Mouse (Mus musculus): Measurements from ENCODE around the gene Ndufa6. TPM values are rescaled to one million over a fixed set of nuclear protein-coding genes. Genes with fewer than 3 reads are reported as not detected.

Ndufa6 gene
- polyA plus RNA-seq, 1 experiment, result 632 TPM

DNA sequence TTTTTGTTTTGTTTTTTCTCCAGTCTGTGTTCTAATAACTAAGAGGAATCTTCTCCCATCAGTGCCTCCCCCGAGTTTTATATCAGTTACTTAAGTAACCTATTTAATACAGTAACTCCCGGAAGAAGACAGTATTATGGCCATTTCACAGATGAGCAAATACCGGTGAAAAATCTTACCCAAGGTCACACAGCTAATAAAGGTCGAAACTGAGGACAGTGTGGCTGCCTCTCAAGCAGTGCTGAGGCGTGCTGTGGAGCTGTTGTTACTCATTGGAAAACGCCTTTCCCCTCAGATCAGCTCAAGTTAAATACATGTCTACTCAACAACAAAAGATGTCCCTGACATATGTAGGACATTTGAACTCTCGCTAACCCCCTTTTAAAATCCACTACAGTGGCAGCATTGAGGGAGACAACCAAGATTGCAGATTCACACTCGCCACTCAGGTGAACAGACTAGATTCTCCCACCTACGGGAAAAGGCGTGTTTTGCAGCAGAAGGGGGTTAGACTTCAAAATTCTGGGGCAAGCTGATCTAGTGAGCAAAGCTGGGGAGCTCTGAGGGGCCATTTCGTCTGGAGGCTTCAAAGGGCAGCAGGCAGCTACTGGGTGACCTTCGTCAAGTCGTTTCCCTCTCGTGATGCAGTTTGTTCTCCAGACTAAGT is 911 bp downstream of the Ndufa6 start:
- WGBS, result 7% methylated on average over 14 of the region's 14 CpGs
- H3K27ac ChIP-seq (ENCODE audit: insufficient read depth, low read depth, low read length), result peak overlapping the region; percentile 97
- peaks cover 3% of the 10 kb centered on the region; the same call in 1 of the 2 replicates for H3K36me3 ChIP-seq (ENCODE audit: control insufficient read depth, insufficient read depth, low read length)
- H3K27me3 ChIP-seq (replicated peaks; ENCODE audit: control insufficient read depth, insufficient read depth, low read length), result no peaks in the 10 kb centered on the region
- peaks cover 28% of the 10 kb centered on the region for H3K4me1 ChIP-seq (ENCODE audit: control insufficient read depth, insufficient read depth, low read length)
- DNase-seq, result peak; percentile 42
- H3K4me3 ChIP-seq (ENCODE audit: insufficient read depth, low read depth, low read length), result peak overlapping the region; percentile 94
- TF ChIP-seq CTCF (conservative IDR thresholded peaks at IDR 0.05; ENCODE audit: insufficient read depth, insufficient read length, low read depth, low read length) (no peak), POLR2A (IDR thresholded peaks at IDR 0.05; ENCODE audit: low read depth, low read length) (no peak)

DNA sequence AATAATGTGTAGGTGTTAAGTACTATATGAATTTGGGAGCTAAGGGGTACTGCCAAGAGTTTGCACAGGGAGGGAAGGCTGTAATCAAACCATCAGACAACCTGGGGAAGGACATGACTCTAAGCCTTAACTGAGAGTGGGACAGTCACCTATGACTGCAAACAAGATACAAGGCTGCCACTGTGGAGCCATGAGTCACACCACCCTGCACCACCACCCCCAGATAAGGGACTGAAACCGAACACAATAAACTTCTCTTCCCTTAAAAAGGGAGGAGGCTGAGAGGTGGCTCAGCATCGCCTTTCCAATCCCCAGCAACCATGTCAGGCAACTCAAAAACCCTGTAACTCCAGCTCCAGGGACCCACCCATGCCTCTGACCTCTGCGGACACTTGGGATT is 2.6 kb downstream of the Ndufa6 start:
- TF ChIP-seq POLR2A (IDR thresholded peaks at IDR 0.05; ENCODE audit: low read depth, low read length), result no peak
- no peak for TF ChIP-seq CTCF (conservative IDR thresholded peaks at IDR 0.05; ENCODE audit: insufficient read depth, insufficient read length, low read depth, low read length)
- no peak for DNase-seq
- no peak overlapping the region for H3K27ac ChIP-seq (ENCODE audit: insufficient read depth, low read depth, low read length)
- H3K27me3 ChIP-seq (replicated peaks; ENCODE audit: control insufficient read depth, insufficient read depth, low read length), result no peaks in the 10 kb centered on the region
- 62% methylated on average over 3 of the region's 3 CpGs for WGBS
- H3K4me3 ChIP-seq (ENCODE audit: insufficient read depth, low read depth, low read length), result no peak overlapping the region
- peaks cover 3% of the 10 kb centered on the region; the same call in 1 of the 2 replicates for H3K36me3 ChIP-seq (ENCODE audit: control insufficient read depth, insufficient read depth, low read length)
- peaks cover 31% of the 10 kb centered on the region for H3K4me1 ChIP-seq (ENCODE audit: control insufficient read depth, insufficient read depth, low read length)

DNA sequence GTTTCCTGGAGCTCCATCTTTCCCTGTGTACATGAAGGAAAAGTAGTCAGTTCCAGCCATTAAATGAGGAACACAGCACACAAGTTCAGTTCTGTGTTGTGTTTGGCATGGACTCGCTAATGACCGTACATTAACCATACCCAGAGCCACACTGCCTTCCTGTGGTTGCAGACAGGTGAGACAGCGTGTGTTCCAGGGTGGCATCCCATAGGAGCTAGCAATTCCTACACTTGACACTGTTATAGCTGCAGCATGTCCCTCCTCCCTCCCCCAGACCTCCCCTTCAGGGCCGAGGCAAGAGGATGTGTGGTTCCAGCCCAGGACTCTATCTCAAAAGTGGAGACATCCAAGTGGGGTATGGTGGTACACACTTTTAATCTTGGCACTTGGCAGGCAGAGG is 3.8 kb downstream of the Ndufa6 start:
- no peaks in the 10 kb centered on the region for H3K27me3 ChIP-seq (replicated peaks; ENCODE audit: control insufficient read depth, insufficient read depth, low read length)
- TF ChIP-seq POLR2A (IDR thresholded peaks at IDR 0.05; ENCODE audit: low read depth, low read length), result no peak
- peak; percentile 22; the same call in 1 of the 2 replicates for TF ChIP-seq CTCF (conservative IDR thresholded peaks at IDR 0.05; ENCODE audit: insufficient read depth, insufficient read length, low read depth, low read length)
- no peak overlapping the region for H3K4me3 ChIP-seq (ENCODE audit: insufficient read depth, low read depth, low read length)
- H3K36me3 ChIP-seq (ENCODE audit: control insufficient read depth, insufficient read depth, low read length), result peaks cover 3% of the 10 kb centered on the region; the same call in 1 of the 2 replicates
- H3K27ac ChIP-seq (ENCODE audit: insufficient read depth, low read depth, low read length), result no peak overlapping the region
- 71% methylated on average over 4 of the region's 4 CpGs for whole genome bisulfite sequencing
- peaks cover 31% of the 10 kb centered on the region for H3K4me1 ChIP-seq (ENCODE audit: control insufficient read depth, insufficient read depth, low read length)
- DNase-seq, result no peak

DNA sequence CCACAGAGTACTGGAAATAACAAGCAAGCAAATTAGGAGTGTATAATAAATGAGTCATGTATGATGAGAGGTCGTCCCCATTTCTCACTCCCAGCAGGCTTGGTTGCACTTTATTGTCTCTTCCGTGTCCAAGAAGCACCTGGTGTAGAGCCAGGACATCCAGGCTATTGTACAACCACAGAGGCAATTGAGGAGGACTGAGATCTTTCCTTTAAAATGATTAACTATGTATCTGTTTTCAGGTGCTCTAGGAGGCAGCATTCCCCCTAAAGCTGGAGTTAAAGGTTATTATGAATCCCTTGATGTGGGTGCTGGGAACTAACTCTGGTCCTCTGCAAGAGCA is 5.2 kb downstream of the Ndufa6 start:
- Histone ChIP-seq H3K4me1 (ENCODE audit: control insufficient read depth, insufficient read depth, low read length) (peaks cover 35% of the 10 kb centered on the region), H3K27me3 (replicated peaks; ENCODE audit: control insufficient read depth, insufficient read depth, low read length) (no peaks in the 10 kb centered on the region), H3K4me3 (ENCODE audit: insufficient read depth, low read depth, low read length) (no peak overlapping the region), H3K36me3 (ENCODE audit: control insufficient read depth, insufficient read depth, low read length) (peaks cover 3% of the 10 kb centered on the region; the same call in 1 of the 2 replicates), H3K27ac (ENCODE audit: insufficient read depth, low read depth, low read length) (no peak overlapping the region)
- 42% methylated on average over 2 of the region's 2 CpGs for WGBS
- peak; percentile 62 for DNase-seq
- TF ChIP-seq CTCF (conservative IDR thresholded peaks at IDR 0.05; ENCODE audit: insufficient read depth, insufficient read length, low read depth, low read length) (no peak), POLR2A (IDR thresholded peaks at IDR 0.05; ENCODE audit: low read depth, low read length) (no peak)

DNA sequence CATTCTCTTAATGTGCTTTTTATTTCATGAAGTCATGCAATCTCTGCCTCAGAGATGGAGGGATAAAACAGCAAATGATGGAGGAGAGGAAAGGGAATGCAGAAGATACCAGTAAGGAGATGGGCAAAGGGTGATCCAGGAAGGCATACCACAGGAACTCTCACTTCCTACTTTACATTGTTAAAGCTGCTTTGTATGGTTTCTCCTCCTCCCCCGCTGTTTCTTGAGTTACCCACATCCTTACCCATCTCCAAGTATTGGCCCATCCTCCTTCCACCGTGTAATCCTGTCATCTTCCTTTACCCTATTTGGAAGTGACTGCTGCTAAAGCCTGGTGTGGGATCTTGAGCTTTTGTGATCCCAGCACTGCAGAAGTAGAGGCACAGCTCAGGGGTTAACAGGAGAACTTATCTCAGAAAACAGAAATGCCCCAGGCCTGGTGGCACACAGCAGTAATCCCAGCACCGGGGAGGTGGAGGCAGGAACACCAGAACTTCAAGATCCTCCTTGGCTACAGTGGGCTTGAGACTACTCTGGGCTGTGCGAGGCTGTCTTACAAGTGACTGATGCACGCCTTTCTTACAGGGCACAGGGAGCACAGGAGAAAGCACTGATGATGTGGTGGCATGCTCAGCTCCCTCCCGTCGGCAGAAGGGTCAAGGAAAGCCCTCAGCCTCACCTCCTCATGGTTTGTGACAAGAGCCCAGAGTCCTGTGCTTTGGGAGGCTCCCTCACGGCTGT is 5.7 kb downstream of the Ndufa6 start:
- TF ChIP-seq POLR2A (IDR thresholded peaks at IDR 0.05; ENCODE audit: low read depth, low read length) (no peak), CTCF (conservative IDR thresholded peaks at IDR 0.05; ENCODE audit: insufficient read depth, insufficient read length, low read depth, low read length) (no peak)
- Histone ChIP-seq H3K27ac (ENCODE audit: insufficient read depth, low read depth, low read length) (no peak overlapping the region), H3K27me3 (replicated peaks; ENCODE audit: control insufficient read depth, insufficient read depth, low read length) (no peaks in the 10 kb centered on the region), H3K4me1 (ENCODE audit: control insufficient read depth, insufficient read depth, low read length) (peaks cover 40% of the 10 kb centered on the region), H3K4me3 (ENCODE audit: insufficient read depth, low read depth, low read length) (no peak overlapping the region), H3K36me3 (ENCODE audit: control insufficient read depth, insufficient read depth, low read length) (peaks cover 3% of the 10 kb centered on the region; the same call in 1 of the 2 replicates)
- no peak for DNase-seq
- WGBS, result 71% methylated on average over 8 of the region's 8 CpGs

DNA sequence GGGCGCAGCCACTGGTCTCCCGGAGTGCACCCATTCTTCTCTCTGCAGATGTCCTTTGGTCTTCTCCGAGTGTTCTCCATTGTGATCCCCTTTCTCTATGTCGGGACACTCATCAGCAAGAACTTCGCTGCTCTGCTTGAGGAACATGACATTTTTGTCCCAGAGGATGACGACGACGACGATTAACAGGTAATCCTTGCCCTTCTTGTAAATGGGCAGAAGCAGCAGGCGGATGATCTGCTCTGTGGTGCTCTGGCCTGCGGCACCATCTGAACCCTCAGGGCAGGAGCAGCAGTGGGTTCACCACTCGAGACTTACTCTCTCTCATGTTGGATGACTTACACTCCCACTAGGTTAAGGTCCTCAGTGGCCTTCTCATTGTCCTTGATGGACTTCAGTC is 6.3 kb downstream of the Ndufa6 start:
- Histone ChIP-seq H3K27me3 (replicated peaks; ENCODE audit: control insufficient read depth, insufficient read depth, low read length) (no peaks in the 10 kb centered on the region), H3K27ac (ENCODE audit: insufficient read depth, low read depth, low read length) (no peak overlapping the region), H3K4me3 (ENCODE audit: insufficient read depth, low read depth, low read length) (no peak overlapping the region), H3K4me1 (ENCODE audit: control insufficient read depth, insufficient read depth, low read length) (peaks cover 41% of the 10 kb centered on the region), H3K36me3 (ENCODE audit: control insufficient read depth, insufficient read depth, low read length) (peaks cover 3% of the 10 kb centered on the region; the same call in 1 of the 2 replicates)
- WGBS, result 90% methylated on average over 12 of the region's 12 CpGs
- TF ChIP-seq POLR2A (IDR thresholded peaks at IDR 0.05; ENCODE audit: low read depth, low read length) (no peak), CTCF (conservative IDR thresholded peaks at IDR 0.05; ENCODE audit: insufficient read depth, insufficient read length, low read depth, low read length) (no peak)
- DNase-seq, result no peak

DNA sequence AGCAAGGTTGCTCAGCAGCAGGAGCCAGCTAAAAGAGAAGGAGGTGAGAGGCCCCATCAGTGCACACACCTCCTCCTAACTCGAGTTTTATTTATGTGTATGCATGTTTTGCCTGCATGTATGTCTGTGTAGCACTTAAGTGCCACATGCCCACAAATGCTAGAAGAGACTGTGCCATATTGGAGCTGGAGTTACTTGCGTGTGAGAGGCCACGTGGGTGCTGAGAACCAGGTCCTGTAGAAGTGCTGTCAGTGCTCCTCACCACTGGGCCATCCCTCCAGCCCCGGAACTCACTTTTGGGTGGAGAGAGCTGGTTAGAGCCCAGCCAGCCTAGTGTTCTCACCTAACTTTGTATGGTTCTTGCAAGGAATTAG is 6.8 kb downstream of the Ndufa6 start:
- peaks cover 35% of the 10 kb centered on the region for H3K4me1 ChIP-seq (ENCODE audit: control insufficient read depth, insufficient read depth, low read length)
- peak overlapping the region; percentile 86 for H3K27ac ChIP-seq (ENCODE audit: insufficient read depth, low read depth, low read length)
- 58% methylated on average over 4 of the region's 4 CpGs for WGBS
- peak overlapping the region; percentile 50 for H3K4me3 ChIP-seq (ENCODE audit: insufficient read depth, low read depth, low read length)
- no peak for DNase-seq
- TF ChIP-seq CTCF (conservative IDR thresholded peaks at IDR 0.05; ENCODE audit: insufficient read depth, insufficient read length, low read depth, low read length), result no peak
- no peak for TF ChIP-seq POLR2A (IDR thresholded peaks at IDR 0.05; ENCODE audit: low read depth, low read length)
- H3K27me3 ChIP-seq (replicated peaks; ENCODE audit: control insufficient read depth, insufficient read depth, low read length), result no peaks in the 10 kb centered on the region
- peaks cover 3% of the 10 kb centered on the region; the same call in 1 of the 2 replicates for H3K36me3 ChIP-seq (ENCODE audit: control insufficient read depth, insufficient read depth, low read length)

Data from kidney, adult 2 months (tissue).